Mouse (Mus musculus): ENCODE measurements at regions not wholly inside any gene's neighbourhood (a gene's known extent, or its start where the extent isn't known, plus 50 kb on each side); places are given as distances from the start of the nearest gene placed in this dataset.

GRCm38 (mm10) chr13:71653212-71653938 lies 310.1 kb downstream of the Irx1 start:
- no peak for DNase-seq

GRCm38 (mm10) chr13:71649876-71650275 lies 313.6 kb downstream of the Irx1 start:
- DNase-seq, result no peak

GRCm38 (mm10) chr13:71649031-71649430 lies 314.5 kb downstream of the Irx1 start:
- no peak for DNase-seq

GRCm38 (mm10) chr13:71631447-71631846 lies 332.1 kb downstream of the Irx1 start:
- no peak for DNase-seq

- no peak for DNase-seq
Observed at GRCm38 (mm10) chr13:71617198-71617597, 346.3 kb downstream of the Irx1 start.

- no peak for DNase-seq
Observed at GRCm38 (mm10) chr13:71612393-71613179, 350.9 kb downstream of the Irx1 start.

- no peak for DNase-seq
Observed at GRCm38 (mm10) chr13:71582486-71582885, 381.0 kb downstream of the Irx1 start.

GRCm38 (mm10) chr13:71565895-71566294 lies 397.6 kb downstream of the Irx1 start:
- DNase-seq, result no peak

GRCm38 (mm10) chr13:71565388-71565787 lies 398.1 kb downstream of the Irx1 start:
- no peak for DNase-seq

GRCm38 (mm10) chr13:71558477-71559215 lies 404.9 kb downstream of the Irx1 start:
- peak; percentile 84 for DNase-seq

GRCm38 (mm10) chr13:71555471-71555870 lies 408.1 kb downstream of the Irx1 start:
- DNase-seq, result peak; percentile 12

- no peak for DNase-seq
Observed at GRCm38 (mm10) chr13:71550109-71550508, 413.4 kb downstream of the Irx1 start.

- DNase-seq, result no peak
Observed at GRCm38 (mm10) chr13:71549206-71549831, 414.2 kb downstream of the Irx1 start.

- no peak for DNase-seq
Observed at GRCm38 (mm10) chr13:71538226-71538625, 425.3 kb downstream of the Irx1 start.

- no peak for DNase-seq
Observed at GRCm38 (mm10) chr13:71532796-71533351, 430.6 kb downstream of the Irx1 start.

- peak; percentile 23 for DNase-seq
Observed at GRCm38 (mm10) chr13:71529397-71530122, 434.0 kb downstream of the Irx1 start.

- DNase-seq, result no peak
Observed at GRCm38 (mm10) chr13:71517776-71518175, 445.7 kb downstream of the Irx1 start.

- DNase-seq, result no peak
Observed at GRCm38 (mm10) chr13:71513204-71513603, 450.3 kb downstream of the Irx1 start.

- no peak for DNase-seq
Observed at GRCm38 (mm10) chr13:71507956-71508401, 455.5 kb downstream of the Irx1 start.

- DNase-seq, result peak; percentile 62
Observed at GRCm38 (mm10) chr13:71507421-71507931, 456.0 kb downstream of the Irx1 start.

GRCm38 (mm10) chr13:71506777-71507176 lies 456.7 kb downstream of the Irx1 start:
- peak; percentile 2 for DNase-seq

- no peak for DNase-seq
Observed at GRCm38 (mm10) chr13:71489773-71490172, 473.8 kb downstream of the Irx1 start.
